Mouse (Mus musculus) hindbrain, postnatal 0 days (tissue): ENCODE data around the gene Glipr1. TPM values are rescaled to one million over a fixed set of nuclear protein-coding genes. Genes with fewer than 3 reads are reported as not detected.

Source experiments
- ATAC-seq: fragments of 200-750 bp; cut with Nextera tagmentation; 2 replicates; pipeline ENCODE4 v1.8.0; 2017; ENCODE audit warnings: mild to moderate bottlenecking, moderate TSS enrichment, moderate library complexity
- DNase-seq: peaks from one replicate; pipeline ENCODE4 v3.0.0-alpha.2; 2015; ENCODE audit warnings: low spot score
- H3K27ac ChIP-seq: fragments of 300-500 bp; sonication (generic); 2 replicates; pipeline ENCODE4 v1.5.1; 2014; ENCODE audit warnings: mild to moderate bottlenecking
- H3K27me3 ChIP-seq: fragments of 300-500 bp; sonication (generic); 2 replicates; pipeline ENCODE4 v1.6.1; 2014; ENCODE audit warnings: low read length, mixed read lengths; ENCODE audit not compliant: insufficient read depth
- H3K36me3 ChIP-seq: fragments of 300-500 bp; sonication (generic); 2 replicates; pipeline ENCODE4 v1.6.1; 2014; ENCODE audit warnings: low read length, mixed read lengths; ENCODE audit not compliant: insufficient read depth
- H3K4me1 ChIP-seq: fragments of 300-500 bp; sonication (generic); 2 replicates; pipeline ENCODE4 v1.6.1; 2014; ENCODE audit warnings: antibody characterized with exemption, low read length, mixed read lengths; ENCODE audit not compliant: insufficient read depth
- H3K4me2 ChIP-seq: fragments of 300-500 bp; sonication (generic); 2 replicates; pipeline ENCODE4 v1.6.1; 2014; ENCODE audit warnings: low read depth, mild to moderate bottlenecking, low read length, moderate library complexity, mixed read lengths
- H3K4me3 ChIP-seq: fragments of 300-500 bp; sonication (generic); 2 replicates; pipeline ENCODE4 v1.5.1; 2014; ENCODE audit warnings: low read length
- H3K9ac ChIP-seq: fragments of 300-500 bp; sonication (generic); replicated peaks from 2 replicates; pipeline ENCODE4 v1.6.1; 2014; ENCODE audit warnings: mild to moderate bottlenecking, low read length, moderate library complexity, mixed read lengths
- H3K9me3 ChIP-seq: fragments of 300-500 bp; sonication (generic); 2 replicates; pipeline ENCODE4 v1.6.1; 2016; ENCODE audit warnings: low read length, mixed read lengths
- CTCF ChIP-seq: IDR thresholded peaks from 2 replicates; pipeline ENCODE4 v1.5.1; 2016; ENCODE audit warnings: antibody characterized with exemption, control low read depth, low read depth
- WGBS: fragments of 180-500 bp; shearing (Covaris S2); extraction: QIAGEN DNeasy Blood & Tissue Kit; methylation state at CpG from one replicate; pipeline ENCODE4 v1.1.7; 2014; 5-methylcytosine and 5-hydroxymethylcytosine counted together
- polyA plus RNA-seq: library from polyadenylated mRNA; unstranded; fragments of >200 nt; fragmentation: Nextera tagmentation; extraction: Ambion mirVana; gene quantifications from 2 replicates; pipeline ENCODE4 v1.2.1, GENCODE M21; 2015
- total RNA-seq: library from RNA; depleted of rRNA; stranded (reverse); fragments of >200 nt; gene quantifications from 2 replicates; pipeline ENCODE4 v1.2.3, GENCODE M21; 2014

The Glipr1 gene
- total and polyA plus RNA-seq, 2 experiments from 2014 or later, result 0.75 TPM; not detected in 1

DNA sequence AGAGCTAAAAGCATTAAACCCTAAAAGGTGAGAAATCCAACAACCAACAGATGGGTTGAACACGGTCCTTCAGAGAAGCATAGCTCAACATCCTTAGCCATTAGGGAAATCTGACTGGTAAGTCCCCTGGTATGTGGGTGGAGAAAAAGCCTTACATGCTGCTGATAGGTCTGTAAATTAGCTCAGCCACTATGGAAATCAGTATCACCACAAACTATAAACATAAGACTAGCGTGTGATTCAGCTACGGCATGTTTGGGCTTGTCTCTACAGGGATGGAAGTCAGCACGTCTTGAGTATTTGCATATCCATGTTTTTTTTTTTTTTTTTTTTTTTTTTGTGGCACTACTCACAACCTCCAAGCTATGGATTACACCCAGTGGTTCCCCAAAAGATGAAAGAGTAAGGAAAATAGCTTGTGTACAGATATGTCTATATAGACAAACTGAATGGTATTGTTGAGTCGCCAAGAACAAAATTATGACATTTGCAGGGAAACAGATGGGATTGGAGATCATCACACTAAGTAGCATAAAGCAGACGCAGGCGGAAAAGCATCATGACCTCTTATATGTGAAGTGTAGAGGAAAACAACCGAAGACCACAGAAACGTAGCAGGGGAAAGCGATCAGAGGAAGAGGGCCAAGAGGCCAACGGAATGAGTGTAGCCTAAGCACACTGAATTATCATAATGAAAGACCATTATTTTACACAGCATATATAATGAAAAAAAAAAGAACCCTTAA, 6.5 kb downstream of the Glipr1 start:
- H3K4me1 ChIP-seq, result no peaks in the 10 kb centered on the region
- no peaks in the 10 kb centered on the region for H3K9me3 ChIP-seq
- no peak overlapping the region for H3K4me2 ChIP-seq
- H3K27ac ChIP-seq, result no peak overlapping the region
- ATAC-seq, result no peak
- DNase-seq, result no peak
- 92% methylated on average over 11 of the region's 11 CpGs for WGBS
- no peak overlapping the region for H3K9ac ChIP-seq
- no peak for TF ChIP-seq CTCF
- no peak overlapping the region for H3K4me3 ChIP-seq
- H3K36me3 ChIP-seq, result no peaks in the 10 kb centered on the region
- no peaks in the 10 kb centered on the region for H3K27me3 ChIP-seq

- Histone ChIP-seq H3K9ac (no peak overlapping the region), H3K4me3 (no peak overlapping the region), H3K27me3 (no peaks in the 10 kb centered on the region), H3K4me1 (no peaks in the 10 kb centered on the region), H3K4me2 (no peak overlapping the region), H3K27ac (no peak overlapping the region), H3K36me3 (peaks cover 33% of the 10 kb centered on the region), H3K9me3 (no peaks in the 10 kb centered on the region)
- DNase-seq (no peak), ATAC-seq (no peak)
- WGBS, result 92% methylated on average over 6 of the region's 6 CpGs
- TF ChIP-seq CTCF, result no peak
These were observed 16.0 kb downstream of the Glipr1 start for GRCm38 (mm10) chr10:111986453-111986852.

DNA sequence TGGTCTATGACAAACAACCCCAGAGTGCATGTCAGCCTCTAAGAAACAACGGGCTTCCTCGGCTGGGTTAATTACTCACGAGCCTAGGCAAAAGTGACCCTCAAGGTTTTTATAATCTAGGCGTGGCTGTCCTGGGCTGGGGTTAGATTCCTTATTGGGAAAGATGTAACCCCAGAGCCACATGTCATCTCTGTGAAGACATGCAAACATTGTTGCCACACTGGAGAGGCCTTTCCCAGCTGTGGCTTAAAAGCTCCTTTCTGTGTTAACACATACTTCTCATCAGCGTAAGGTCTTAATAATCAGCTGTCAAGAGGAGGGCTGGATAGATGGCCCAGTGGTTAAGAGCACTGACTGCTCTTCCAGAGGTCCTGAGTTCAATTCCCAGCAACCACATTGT, 19.4 kb downstream of the Glipr1 start:
- no peak overlapping the region for H3K4me3 ChIP-seq
- no peak overlapping the region for H3K9ac ChIP-seq
- 91% methylated on average over 5 of the region's 5 CpGs for WGBS
- ATAC-seq (no peak), DNase-seq (no peak)
- peaks cover 48% of the 10 kb centered on the region for H3K36me3 ChIP-seq
- H3K9me3 ChIP-seq, result no peaks in the 10 kb centered on the region
- H3K27me3 ChIP-seq, result no peaks in the 10 kb centered on the region
- H3K4me2 ChIP-seq, result no peak overlapping the region
- no peak overlapping the region for H3K27ac ChIP-seq
- H3K4me1 ChIP-seq, result no peaks in the 10 kb centered on the region
- no peak for TF ChIP-seq CTCF

DNA sequence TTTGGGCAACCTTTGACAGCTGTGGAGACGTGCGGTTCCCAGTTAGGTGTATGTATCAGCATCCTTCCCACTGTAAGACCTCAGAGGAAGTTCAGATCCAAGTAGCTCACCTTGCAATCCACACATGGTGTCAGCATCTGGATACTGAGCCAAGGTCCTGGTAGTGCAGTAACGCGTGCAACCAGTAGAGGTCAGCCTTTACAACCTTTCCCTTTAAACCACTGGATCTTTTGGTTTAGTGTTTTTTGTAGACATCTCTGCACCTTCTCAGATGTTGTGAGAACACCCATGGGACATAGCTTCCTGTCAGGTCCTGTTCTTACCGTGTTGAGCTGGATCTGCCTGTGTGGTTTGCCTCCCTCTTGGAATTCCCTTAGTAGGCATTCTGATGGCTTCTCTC, 24.8 kb downstream of the Glipr1 start:
- Histone ChIP-seq H3K4me3 (no peak overlapping the region), H3K27ac (no peak overlapping the region), H3K4me1 (peaks cover 7% of the 10 kb centered on the region; the same call in 1 of the 2 replicates), H3K9me3 (no peaks in the 10 kb centered on the region), H3K9ac (no peak overlapping the region), H3K27me3 (no peaks in the 10 kb centered on the region), H3K4me2 (no peak overlapping the region), H3K36me3 (peaks cover 30% of the 10 kb centered on the region)
- ATAC-seq (0 out of 2 replicates have a peak, but pooled peaks have one; percentile 11), DNase-seq (peak; percentile 74)
- TF ChIP-seq CTCF, result peak; percentile 95
- WGBS, result 46% methylated on average over 5 of the region's 5 CpGs

- Histone ChIP-seq H3K4me2 (peak within 1 kb of the TSS; percentile 90), H3K9me3 (no peaks in the 10 kb centered on the region), H3K27me3 (no peaks in the 10 kb centered on the region), H3K36me3 (peaks cover 10% of the 10 kb centered on the region; the same call in 1 of the 2 replicates), H3K4me3 (peak within 1 kb of the TSS; percentile 91), H3K27ac (peak within 1 kb of the TSS; percentile 73), H3K4me1 (peaks cover 7% of the 10 kb centered on the region; the same call in 1 of the 2 replicates), H3K9ac (peak within 1 kb of the TSS; percentile 79)
- WGBS, result under 1% methylated on average over 51 of the region's 51 CpGs
- no peak for TF ChIP-seq CTCF
- ATAC-seq (peak; percentile 99), DNase-seq (peak; percentile 99)
These were observed 29.7 kb downstream of the Glipr1 start, which contains the start of gene Krr1 for GRCm38 (mm10) chr10:111972542-111973361. Gene Krr1, plus strand, starts transcription at chr10:111972664.

GRCm38 (mm10) chr10:111971929-111972328, 30.5 kb downstream of the Glipr1 start:
- peak overlapping the region; percentile 36; the same call in 1 of the 2 replicates for H3K4me2 ChIP-seq
- 89% methylated on average over 3 of the region's 3 CpGs for WGBS

More at GRCm38 (mm10) chr10:111971929-111972328, 30.5 kb downstream of the Glipr1 start:
- Histone ChIP-seq H3K27me3 (no peaks in the 10 kb centered on the region), H3K9ac (no peak overlapping the region), H3K9me3 (no peaks in the 10 kb centered on the region), H3K36me3 (peaks cover 5% of the 10 kb centered on the region; the same call in 1 of the 2 replicates), H3K27ac (no peak overlapping the region), H3K4me1 (peaks cover 7% of the 10 kb centered on the region; the same call in 1 of the 2 replicates), H3K4me3 (0 out of 2 replicates have a peak overlapping the region, but pooled peaks have one; percentile 91)
- ATAC-seq (no peak), DNase-seq (no peak)
- no peak for TF ChIP-seq CTCF
